Mouse (Mus musculus): ENCODE measurements around the gene Fmo3. TPM values are rescaled to one million over a fixed set of nuclear protein-coding genes. Genes with fewer than 3 reads are reported as not detected.

Fmo3 gene
- polyA plus RNA-seq, 1 experiment from 2014 or later, result not detected

GRCm38 (mm10) chr1:162914932-162915556 is 69.3 kb downstream of the Fmo3 start:
- 88% methylated on average over 4 of the region's 4 CpGs for WGBS
- no peak overlapping the region for H3K4me3 ChIP-seq (ENCODE audit: low read depth, low read length)
- H3K27ac ChIP-seq (replicated peaks; ENCODE audit: low read depth, low read length), result no peak overlapping the region
- DNase-seq (ENCODE audit: low spot score), result no peak
- H3K4me1 ChIP-seq (ENCODE audit: control insufficient read depth, insufficient read depth, low read length), result no peaks in the 10 kb centered on the region
- no peaks in the 10 kb centered on the region for H3K36me3 ChIP-seq (ENCODE audit: control insufficient read depth, insufficient read depth, low read length)
- no peak for ATAC-seq (ENCODE audit: insufficient number of reproducible peaks, low FRiP score, low TSS enrichment, low read depth)
- H3K27me3 ChIP-seq (ENCODE audit: control insufficient read depth, insufficient read depth, low read length), result no peaks in the 10 kb centered on the region
- no peak overlapping the region for H3K4me2 ChIP-seq (ENCODE audit: low read depth, severe bottlenecking)
- no peak overlapping the region for H3K9ac ChIP-seq (ENCODE audit: low read length)
- no peaks in the 10 kb centered on the region for H3K9me3 ChIP-seq (ENCODE audit: control insufficient read depth, low read length)

GRCm38 (mm10) chr1:162912085-162912484 is 72.2 kb downstream of the Fmo3 start:
- H3K9ac ChIP-seq (ENCODE audit: low read length), result no peak overlapping the region
- DNase-seq (ENCODE audit: low spot score), result no peak
- no peaks in the 10 kb centered on the region for H3K9me3 ChIP-seq (ENCODE audit: control insufficient read depth, low read length)
- H3K27ac ChIP-seq (replicated peaks; ENCODE audit: low read depth, low read length), result no peak overlapping the region
- no peak overlapping the region for H3K4me3 ChIP-seq (ENCODE audit: low read depth, low read length)
- no peak overlapping the region for H3K4me2 ChIP-seq (ENCODE audit: low read depth, severe bottlenecking)
- no peaks in the 10 kb centered on the region for H3K4me1 ChIP-seq (ENCODE audit: control insufficient read depth, insufficient read depth, low read length)
- H3K27me3 ChIP-seq (ENCODE audit: control insufficient read depth, insufficient read depth, low read length), result no peaks in the 10 kb centered on the region
- no peak for ATAC-seq (ENCODE audit: insufficient number of reproducible peaks, low FRiP score, low TSS enrichment, low read depth)
- no peaks in the 10 kb centered on the region for H3K36me3 ChIP-seq (ENCODE audit: control insufficient read depth, insufficient read depth, low read length)

Other genes starting within 250 kb of the Fmo3 start
- gene Prrc2c, start 244.0 kb downstream of the Fmo3 start, polyA plus RNA-seq (2014; fragmentation: Nextera tagmentation; extraction: Ambion mirVana), result 168 and 186 TPM in 2 replicates
- gene Fmo4, start 170.6 kb downstream of the Fmo3 start, polyA plus RNA-seq (2014; fragmentation: Nextera tagmentation; extraction: Ambion mirVana), result not detected in 2 replicates
- 2.8 and 3.1 TPM in 2 replicates for gene Fmo1, start 117.9 kb downstream of the Fmo3 start, polyA plus RNA-seq (2014; fragmentation: Nextera tagmentation; extraction: Ambion mirVana)
- gene Fmo2, start 85.8 kb downstream of the Fmo3 start, polyA plus RNA-seq (2014; fragmentation: Nextera tagmentation; extraction: Ambion mirVana), result 1.6 and 2.2 TPM in 2 replicates
- gene Fmo6, start 47.0 kb downstream of the Fmo3 start, polyA plus RNA-seq (2014; fragmentation: Nextera tagmentation; extraction: Ambion mirVana), result 0.10 TPM in 1 of 2 replicates, not detected in the other
- not detected in 2 replicates for gene Mroh9, start 101.1 kb upstream of the Fmo3 start, polyA plus RNA-seq (2014; fragmentation: Nextera tagmentation; extraction: Ambion mirVana)

Data from limb, embryonic 11.5 days (tissue).